Mouse (Mus musculus): Measurements from ENCODE around the gene Gm21974. TPM values are rescaled to one million over a fixed set of nuclear protein-coding genes. Genes with fewer than 3 reads are reported as not detected.
"Not testable (repeated sequence)": the region's sequence is repeated elsewhere in the genome, so short reads cannot be mapped to it uniquely, and the experiment has no call there.

Gene Gm21974
- total and polyA plus RNA-seq, 3 experiments, result not detected

- whole genome bisulfite sequencing, result 20% methylated on average over 7 of the region's 7 CpGs
- Histone ChIP-seq H3K4me1 (ENCODE audit: control insufficient read depth, insufficient read depth, low read length) (peaks cover 3% of the 10 kb centered on the region), H3K9ac (ENCODE audit: low read depth, low read length) (no peak overlapping the region), H3K4me3 (no peak overlapping the region), H3K79me2 (replicated peaks; ENCODE audit: control insufficient read depth, insufficient read depth, low read length) (no peaks in the 10 kb centered on the region), H3K27ac (no peak overlapping the region), H3K27me3 (ENCODE audit: control insufficient read depth, insufficient read depth, low read length) (no peaks in the 10 kb centered on the region), H3K36me3 (ENCODE audit: control insufficient read depth, insufficient read depth, low read length) (no peaks in the 10 kb centered on the region)
- no peak for DNase-seq
- intact Hi-C loops (cut with DNase I), result no loop called here
- no peak for TF ChIP-seq CTCF (IDR thresholded peaks at IDR 0.05)
Observed at GRCm38 (mm10) chr7:127899997-127900396, 4.7 kb upstream of the Gm21974 start.

GRCm38 (mm10) chr7:127898179-127898956, 3.1 kb upstream of the Gm21974 start:
- 40% methylated on average over 10 of the region's 10 CpGs for WGBS
- intact Hi-C loops (cut with DNase I), result no loop called here

GRCm38 (mm10) chr7:127897542-127897941, 2.3 kb upstream of the Gm21974 start:
- no peak overlapping the region for H3K27ac ChIP-seq
- intact Hi-C loops (cut with DNase I), result no loop called here
- 86% methylated on average over 7 of the region's 7 CpGs for WGBS
- no peak for DNase-seq
- TF ChIP-seq CTCF (IDR thresholded peaks at IDR 0.05) (no peak), EP300 (IDR thresholded peaks at IDR 0.05; ENCODE audit: insufficient read depth, low read depth, low read length) (no peak)
- no peaks in the 10 kb centered on the region for H3K79me2 ChIP-seq (replicated peaks; ENCODE audit: control insufficient read depth, insufficient read depth, low read length)
- peaks cover 2% of the 10 kb centered on the region for H3K4me1 ChIP-seq (ENCODE audit: control insufficient read depth, insufficient read depth, low read length)
- H3K36me3 ChIP-seq (ENCODE audit: control insufficient read depth, insufficient read depth, low read length), result no peaks in the 10 kb centered on the region
- H3K4me3 ChIP-seq, result no peak overlapping the region
- no peak overlapping the region for H3K9ac ChIP-seq (ENCODE audit: low read depth, low read length)
- no peaks in the 10 kb centered on the region for H3K27me3 ChIP-seq (ENCODE audit: control insufficient read depth, insufficient read depth, low read length)

More at GRCm38 (mm10) chr7:127898179-127898956, 3.1 kb upstream of the Gm21974 start:
- no peaks in the 10 kb centered on the region for H3K36me3 ChIP-seq (ENCODE audit: control insufficient read depth, insufficient read depth, low read length)
- H3K27ac ChIP-seq, result no peak overlapping the region
- no peaks in the 10 kb centered on the region for H3K79me2 ChIP-seq (replicated peaks; ENCODE audit: control insufficient read depth, insufficient read depth, low read length)
- H3K4me1 ChIP-seq (ENCODE audit: control insufficient read depth, insufficient read depth, low read length), result peaks cover 2% of the 10 kb centered on the region
- no peak overlapping the region for H3K9ac ChIP-seq (ENCODE audit: low read depth, low read length)
- DNase-seq, result no peak
- H3K4me3 ChIP-seq, result no peak overlapping the region
- no peak for TF ChIP-seq POLR2A (IDR thresholded peaks at IDR 0.05; ENCODE audit: insufficient read depth, low read depth, low read length)
- no peak for TF ChIP-seq EP300 (IDR thresholded peaks at IDR 0.05; ENCODE audit: insufficient read depth, low read depth, low read length)
- no peak for TF ChIP-seq CTCF (IDR thresholded peaks at IDR 0.05)
- H3K27me3 ChIP-seq (ENCODE audit: control insufficient read depth, insufficient read depth, low read length), result no peaks in the 10 kb centered on the region

- Histone ChIP-seq H3K27me3 (ENCODE audit: control insufficient read depth, insufficient read depth, low read length) (no peaks in the 10 kb centered on the region), H3K79me2 (replicated peaks; ENCODE audit: control insufficient read depth, insufficient read depth, low read length) (no peaks in the 10 kb centered on the region), H3K4me3 (no peak overlapping the region), H3K36me3 (ENCODE audit: control insufficient read depth, insufficient read depth, low read length) (no peaks in the 10 kb centered on the region), H3K4me1 (ENCODE audit: control insufficient read depth, insufficient read depth, low read length) (peaks cover 2% of the 10 kb centered on the region), H3K27ac (no peak overlapping the region), H3K9ac (ENCODE audit: low read depth, low read length) (no peak overlapping the region)
- intact Hi-C loops (cut with DNase I), result no loop called here
- TF ChIP-seq CTCF (IDR thresholded peaks at IDR 0.05) (peak; percentile 83), POLR2A (IDR thresholded peaks at IDR 0.05; ENCODE audit: insufficient read depth, low read depth, low read length) (no peak), EP300 (IDR thresholded peaks at IDR 0.05; ENCODE audit: insufficient read depth, low read depth, low read length) (no peak)
- 60% methylated on average over 13 of the region's 13 CpGs for WGBS
- peak; percentile 46 to 67 for DNase-seq
Observed at GRCm38 (mm10) chr7:127896384-127896783, 1.1 kb upstream of the Gm21974 start.

- 71% methylated on average over 7 of the region's 7 CpGs for WGBS
- DNase-seq; intact Hi-C loops (cut with DNase I); H3K36me3 ChIP-seq (ENCODE audit: control insufficient read depth, insufficient read depth, low read length); H3K9ac ChIP-seq (ENCODE audit: low read depth, low read length); H3K4me1 ChIP-seq (ENCODE audit: control insufficient read depth, insufficient read depth, low read length); H3K27me3 ChIP-seq (ENCODE audit: control insufficient read depth, insufficient read depth, low read length); H3K79me2 ChIP-seq (replicated peaks; ENCODE audit: control insufficient read depth, insufficient read depth, low read length): not testable (repeated sequence)
- Histone ChIP-seq H3K27ac (peak overlapping the region; percentile 75), H3K4me3 (peak overlapping the region; percentile 72)
Observed at GRCm38 (mm10) chr7:127895891-127896290, 637 bp upstream of the Gm21974 start.

GRCm38 (mm10) chr7:127894480-127894879, 774 bp downstream of the Gm21974 start:
- H3K4me1 ChIP-seq (ENCODE audit: control insufficient read depth, insufficient read depth, low read length), result peaks cover 2% of the 10 kb centered on the region
- no peak overlapping the region for H3K9ac ChIP-seq (ENCODE audit: low read depth, low read length)
- DNase-seq, result no peak
- intact Hi-C loops (cut with DNase I), result no loop called here
- TF ChIP-seq POLR2A (IDR thresholded peaks at IDR 0.05; ENCODE audit: insufficient read depth, low read depth, low read length) (no peak), CTCF (IDR thresholded peaks at IDR 0.05) (no peak), EP300 (IDR thresholded peaks at IDR 0.05; ENCODE audit: insufficient read depth, low read depth, low read length) (no peak)
- H3K27me3 ChIP-seq (ENCODE audit: control insufficient read depth, insufficient read depth, low read length), result no peaks in the 10 kb centered on the region
- peak overlapping the region; percentile 72; the same call in 1 of the 2 replicates for H3K4me3 ChIP-seq
- 72% methylated on average over 5 of the region's 5 CpGs for WGBS
- no peaks in the 10 kb centered on the region for H3K36me3 ChIP-seq (ENCODE audit: control insufficient read depth, insufficient read depth, low read length)
- no peaks in the 10 kb centered on the region for H3K79me2 ChIP-seq (replicated peaks; ENCODE audit: control insufficient read depth, insufficient read depth, low read length)
- no peak overlapping the region; the same call in 1 of the 2 replicates for H3K27ac ChIP-seq
